Mouse (Mus musculus): ENCODE results near the gene Dnajb2.

GRCm38 (mm10) chr1:75191258-75191621 is 45.0 kb upstream of the Dnajb2 start:
- TF ChIP-seq CTCF (IDR thresholded peaks at IDR 0.05; ENCODE audit: low read depth) (no peak), EP300 (optimal IDR thresholded peaks at IDR 0.05) (no peak)

Data from stomach, postnatal 0 days (tissue).